Mouse (Mus musculus) stomach, postnatal 0 days (tissue): ENCODE measurements at regions not wholly inside any gene's neighbourhood (a gene's known extent, or its start where the extent isn't known, plus 50 kb on each side); places are given as distances from the start of the nearest gene placed in this dataset.

Source experiments
- CTCF ChIP-seq: IDR thresholded peaks from 2 replicates; pipeline ENCODE4 v1.5.1; 2016; ENCODE audit warnings: antibody characterized with exemption, low read depth, mild to moderate bottlenecking, moderate library complexity
- EP300 ChIP-seq: optimal IDR thresholded peaks from 2 replicates; pipeline ENCODE3; 2016; ENCODE audit warnings: antibody characterized with exemption

DNA sequence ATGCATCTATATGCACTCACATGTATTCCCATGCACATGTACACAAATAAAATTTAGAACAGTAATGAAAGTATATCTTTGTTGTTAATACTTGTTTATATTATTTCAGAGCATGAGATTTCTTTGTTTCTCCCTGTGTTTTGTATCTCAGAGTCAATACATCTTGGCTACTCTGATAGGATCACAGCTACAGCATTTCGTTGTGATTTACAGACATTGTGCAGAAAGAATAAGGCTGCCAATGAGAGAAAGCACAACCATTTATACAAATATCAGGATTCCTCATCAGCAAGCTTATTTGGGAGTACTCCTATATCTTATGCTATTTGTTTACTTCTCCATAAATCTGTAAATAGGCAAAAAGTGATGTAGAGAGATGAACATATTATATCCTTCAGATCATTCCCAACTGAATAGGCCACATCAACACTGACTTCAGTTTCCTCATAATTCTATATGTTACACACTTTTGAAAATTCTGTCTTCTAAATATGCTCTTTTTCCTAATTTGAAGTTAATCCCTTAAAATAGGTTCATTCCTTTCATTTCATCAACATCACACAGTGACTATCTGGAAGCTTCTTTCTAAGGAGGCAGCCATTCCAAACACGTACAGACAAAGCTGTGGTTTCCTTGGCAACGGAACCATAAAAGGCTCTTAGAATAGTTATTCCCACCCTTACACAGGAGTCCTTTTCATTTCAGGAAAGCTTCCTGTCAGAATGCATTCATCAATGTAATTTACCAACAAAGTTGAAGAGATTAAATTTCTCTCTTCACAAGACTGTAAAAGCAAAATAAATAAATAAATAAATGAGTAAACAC is 1160.3 kb upstream of the Foxg1 start:
- TF ChIP-seq CTCF (no peak), EP300 (no peak)
